Mouse (Mus musculus): Measurements from ENCODE around the gene Epha6. TPM values are rescaled to one million over a fixed set of nuclear protein-coding genes. Genes with fewer than 3 reads are reported as not detected.

Gene Epha6
- polyA plus RNA-seq (2012; rRNA removed): 11.5 and 12.7 TPM in 2 replicates

GRCm38 (mm10) chr16:60605061-60605831, at the start of gene Epha6:
Epha6 (minus strand) TSS chr16:60605531.
- peak; percentile 58 to 63 for DNase-seq (ENCODE audit: extremely low spot score in 1 of 2, low spot score in 1 of 2)

GRCm38 (mm10) chr16:60651716-60652115, 46.4 kb upstream of the Epha6 start:
- no peak for DNase-seq (ENCODE audit: extremely low spot score in 1 of 2, low spot score in 1 of 2)

- peak in 1 of 2 experiments; percentile 9 for DNase-seq (ENCODE audit: extremely low spot score in 1 of 2, low spot score in 1 of 2)
These were observed 22.8 kb upstream of the Epha6 start for GRCm38 (mm10) chr16:60628091-60628490.

- peak; percentile 67 to 86 for DNase-seq (ENCODE audit: extremely low spot score in 1 of 2, low spot score in 1 of 2)
These were observed 677 bp upstream of the Epha6 start for GRCm38 (mm10) chr16:60605832-60606583.

GRCm38 (mm10) chr16:60604613-60605012, 718 bp downstream of the Epha6 start:
- DNase-seq (ENCODE audit: extremely low spot score in 1 of 2, low spot score in 1 of 2): peak in 1 of 2 experiments; percentile 20

- no peak for DNase-seq (ENCODE audit: extremely low spot score in 1 of 2, low spot score in 1 of 2)
These were observed 20.0 kb downstream of the Epha6 start for GRCm38 (mm10) chr16:60585322-60585721.

GRCm38 (mm10) chr16:60584695-60585094, 20.6 kb downstream of the Epha6 start:
- DNase-seq (ENCODE audit: extremely low spot score in 1 of 2, low spot score in 1 of 2): no peak

- no peak for DNase-seq (ENCODE audit: extremely low spot score in 1 of 2, low spot score in 1 of 2)
These were observed 34.8 kb downstream of the Epha6 start for GRCm38 (mm10) chr16:60570546-60570945.

- DNase-seq (ENCODE audit: extremely low spot score in 1 of 2, low spot score in 1 of 2): no peak
These were observed 60.9 kb downstream of the Epha6 start for GRCm38 (mm10) chr16:60544385-60544784.

GRCm38 (mm10) chr16:60538233-60538632, 67.1 kb downstream of the Epha6 start:
- peak in 1 of 2 experiments; percentile 63 for DNase-seq (ENCODE audit: extremely low spot score in 1 of 2, low spot score in 1 of 2)

GRCm38 (mm10) chr16:60509707-60510106, 95.6 kb downstream of the Epha6 start:
- no peak for DNase-seq (ENCODE audit: extremely low spot score in 1 of 2, low spot score in 1 of 2)

- no peak for DNase-seq (ENCODE audit: extremely low spot score in 1 of 2, low spot score in 1 of 2)
These were observed 105.8 kb downstream of the Epha6 start for GRCm38 (mm10) chr16:60499567-60499966.

- DNase-seq (ENCODE audit: extremely low spot score in 1 of 2, low spot score in 1 of 2): no peak
These were observed 129.6 kb downstream of the Epha6 start for GRCm38 (mm10) chr16:60475776-60476175.

GRCm38 (mm10) chr16:60468200-60468785, 137.0 kb downstream of the Epha6 start:
- no peak for DNase-seq (ENCODE audit: extremely low spot score in 1 of 2, low spot score in 1 of 2)

- peak in 1 of 2 experiments; percentile 19 for DNase-seq (ENCODE audit: extremely low spot score in 1 of 2, low spot score in 1 of 2)
These were observed 170.0 kb downstream of the Epha6 start for GRCm38 (mm10) chr16:60435283-60435682.

GRCm38 (mm10) chr16:60434241-60434640, 171.1 kb downstream of the Epha6 start:
- DNase-seq (ENCODE audit: extremely low spot score in 1 of 2, low spot score in 1 of 2): peak in 1 of 2 experiments; percentile 15

GRCm38 (mm10) chr16:60395306-60395705, 210.0 kb downstream of the Epha6 start:
- peak; percentile 11 to 20 for DNase-seq (ENCODE audit: extremely low spot score in 1 of 2, low spot score in 1 of 2)

GRCm38 (mm10) chr16:60392961-60393360, 212.4 kb downstream of the Epha6 start:
- no peak for DNase-seq (ENCODE audit: extremely low spot score in 1 of 2, low spot score in 1 of 2)

- DNase-seq (ENCODE audit: extremely low spot score in 1 of 2, low spot score in 1 of 2): no peak
These were observed 230.2 kb downstream of the Epha6 start for GRCm38 (mm10) chr16:60375147-60375546.

GRCm38 (mm10) chr16:60283963-60284362, 321.4 kb downstream of the Epha6 start:
- no peak for DNase-seq (ENCODE audit: extremely low spot score in 1 of 2, low spot score in 1 of 2)

GRCm38 (mm10) chr16:60274109-60274508, 331.2 kb downstream of the Epha6 start:
- no peak for DNase-seq (ENCODE audit: extremely low spot score in 1 of 2, low spot score in 1 of 2)

All from frontal cortex, adult 2 months (tissue).